27 mouse cellular contexts compared by ENCODE assay signal in genomic region chr6:93983551-93983950, GRCm38 (mm10).
"Had no signal": no experiment of that assay in that cellular context is flagged by ENCODE, and none has a peak within 500 bp of the region (broad histone marks: within the 10 kb centered on the region; RNA-seq: fewer than 3 reads in every experiment).

No protein-coding gene starts in this region.

- H3K27me3 ChIP-seq: hindbrain, embryonic 12.5 days; intestine, embryonic 15.5 days; limb, embryonic 12.5 days; liver, embryonic 13.5 days; liver, embryonic 15.5 days had no signal

- H3K4me2 ChIP-seq: hindbrain, embryonic 12.5 days; hindbrain, embryonic 14.5 days; intestine, embryonic 15.5 days; limb, embryonic 12.5 days; liver, embryonic 11.5 days; liver, embryonic 13.5 days; liver, embryonic 15.5 days had no signal

- H3K36me3 ChIP-seq: heart, embryonic 10.5 days; hindbrain, embryonic 10.5 days; hindbrain, embryonic 12.5 days; intestine, embryonic 15.5 days; limb, embryonic 10.5 days; limb, embryonic 12.5 days; liver, embryonic 13.5 days; liver, embryonic 15.5 days had no signal

- H3K9ac ChIP-seq: hindbrain, embryonic 12.5 days; hindbrain, embryonic 14.5 days; intestine, embryonic 15.5 days; limb, embryonic 12.5 days; liver, embryonic 13.5 days; liver, embryonic 15.5 days; liver, postnatal 0 days had no signal

- H3K4me1 ChIP-seq: intestine, embryonic 15.5 days; liver, embryonic 13.5 days; liver, embryonic 15.5 days had no signal

- ATAC-seq: forebrain, embryonic 16.5 days; hindbrain, embryonic 16.5 days; inflammation-experienced regulatory T-cells, adult 6 months; intestine, embryonic 15.5 days; intestine, postnatal 0 days; liver, postnatal 0 days had no signal

- H3K27ac ChIP-seq: gastrocnemius, adult 2 months; heart, embryonic 10.5 days; hindbrain, embryonic 10.5 days; hindbrain, embryonic 12.5 days; hindbrain, embryonic 14.5 days; intestine, embryonic 15.5 days; layer of hippocampus, adult 2 months; left cerebral cortex, adult 2 months; limb, embryonic 10.5 days; limb, embryonic 12.5 days; liver, embryonic 13.5 days; liver, embryonic 15.5 days had no signal

- H3K4me3 ChIP-seq: gastrocnemius, adult 2 months; heart, embryonic 10.5 days; hindbrain, embryonic 10.5 days; hindbrain, embryonic 12.5 days; intestine, embryonic 15.5 days; layer of hippocampus, adult 2 months; left cerebral cortex, adult 2 months; limb, embryonic 10.5 days; limb, embryonic 12.5 days; liver, embryonic 13.5 days; liver, embryonic 15.5 days had no signal

- DNase-seq: gastrocnemius, adult 2 months; gastrocnemius, postnatal 10 days; gastrocnemius, postnatal 25 days; heart, postnatal 4 days; kidney, adult 18-20 months; kidney, adult 8-10 months; kidney, postnatal 10 days; kidney, postnatal 25 days; kidney, postnatal 4 days; liver; liver, embryonic 13.5 days; liver, postnatal 0 days had no signal

- H3K9me3 ChIP-seq: heart, embryonic 10.5 days; hindbrain, embryonic 10.5 days; hindbrain, embryonic 12.5 days; intestine, embryonic 15.5 days; limb, embryonic 10.5 days; limb, embryonic 12.5 days; liver, embryonic 13.5 days; liver, embryonic 15.5 days had no signal
